Comparison of ENCODE assay signal across 29 mouse cellular contexts in the genomic region with DNA sequence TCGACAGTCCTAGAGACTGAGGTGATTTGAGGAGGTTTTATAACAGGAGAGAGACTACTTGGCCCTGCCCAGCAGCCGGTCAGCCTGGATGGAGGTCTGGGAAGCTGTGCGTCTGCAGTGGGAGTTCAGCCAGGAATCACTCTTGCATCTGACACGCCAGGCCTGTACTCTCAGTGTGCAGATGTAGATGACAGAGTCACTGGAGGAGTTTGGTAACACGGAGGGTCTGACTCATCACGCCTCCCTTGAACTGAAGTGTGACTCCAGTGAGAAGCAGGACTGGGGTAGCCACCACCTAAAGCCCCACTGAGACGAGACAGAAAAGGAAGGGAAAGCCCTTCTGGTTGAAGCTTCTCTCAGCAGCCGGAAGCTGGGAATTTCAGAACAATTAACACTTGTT. TPM values are rescaled to one million over a fixed set of nuclear protein-coding genes. Genes with fewer than 3 reads are reported as not detected.
"Had no signal": no experiment of that assay in that cellular context is flagged by ENCODE, and none has a peak within 500 bp of the region (broad histone marks: within the 10 kb centered on the region; RNA-seq: fewer than 3 reads in every experiment).

No protein-coding gene starts in this region.

- H3K36me3 ChIP-seq: kidney, embryonic 15.5 days; limb, embryonic 10.5 days; limb, embryonic 13.5 days; liver, embryonic 12.5 days; liver, embryonic 15.5 days; lung, embryonic 15.5 days; midbrain, embryonic 10.5 days; midbrain, embryonic 13.5 days; neural tube, embryonic 13.5 days had no signal

- H3K4me2 ChIP-seq: kidney, embryonic 15.5 days; limb, embryonic 13.5 days; liver, embryonic 12.5 days; liver, embryonic 15.5 days; lung, embryonic 15.5 days; midbrain, embryonic 13.5 days; neural tube, embryonic 13.5 days had no signal

- ATAC-seq: liver, embryonic 12.5 days; midbrain, embryonic 13.5 days; midbrain, embryonic 16.5 days had no signal

- H3K4me1 ChIP-seq: kidney, embryonic 15.5 days; limb, embryonic 10.5 days; limb, embryonic 13.5 days; liver, embryonic 12.5 days; liver, embryonic 15.5 days; lung, embryonic 15.5 days had no signal

- H3K9ac ChIP-seq: kidney, embryonic 15.5 days; limb, embryonic 13.5 days; liver, embryonic 12.5 days; liver, embryonic 15.5 days; lung, embryonic 15.5 days; midbrain, embryonic 13.5 days; neural tube, embryonic 13.5 days had no signal

- H3K27ac ChIP-seq: kidney, embryonic 15.5 days; limb, embryonic 10.5 days; limb, embryonic 13.5 days; liver, embryonic 12.5 days; liver, embryonic 15.5 days; lung, embryonic 15.5 days; macrophage; midbrain, embryonic 10.5 days; midbrain, embryonic 13.5 days; neural tube, embryonic 13.5 days had no signal

- H3K27me3 ChIP-seq: kidney, embryonic 15.5 days; limb, embryonic 13.5 days; liver, embryonic 12.5 days; liver, embryonic 15.5 days; lung, embryonic 15.5 days; midbrain, embryonic 13.5 days had no signal

- H3K9me3 ChIP-seq: kidney, embryonic 15.5 days; limb, embryonic 10.5 days; limb, embryonic 13.5 days; liver, embryonic 12.5 days; liver, embryonic 15.5 days; lung, embryonic 15.5 days; midbrain, embryonic 10.5 days; midbrain, embryonic 13.5 days; neural tube, embryonic 13.5 days had no signal

- DNase-seq: kidney, adult 11 months; kidney, adult 8-10 months; kidney, postnatal 10 days; kidney, postnatal 36 days; liver; lung, adult 18-20 months; lung, postnatal 10 days; right cerebral cortex, postnatal 14 days; thymus, adult 2 months; thymus, postnatal 14 days; thymus, postnatal 4 days had no signal

- H3K4me3 ChIP-seq: kidney, embryonic 15.5 days; limb, embryonic 10.5 days; limb, embryonic 13.5 days; liver, embryonic 12.5 days; liver, embryonic 15.5 days; lung, embryonic 15.5 days; midbrain, embryonic 10.5 days; midbrain, embryonic 13.5 days; myocyte; neural tube, embryonic 13.5 days had no signal

RNA-seq across cellular contexts. Expression of a gene that starts 55.9 kb away (rescaled TPM):
- total RNA-seq: megakaryocyte, adult 5-6 weeks; monocyte, adult 5-6 weeks; neutrophil, adult 5-6 weeks had no signal
- polyA plus RNA-seq: kidney, embryonic 15.5 days; limb, embryonic 10.5 days; liver, embryonic 12.5 days; liver, embryonic 15.5 days; lung, embryonic 15.5 days; macrophage; myocyte; small intestine, adult 2 months; spleen, adult 2 months; stomach, embryonic 16.5 days had no signal
